Mouse (Mus musculus) stomach, postnatal 0 days (tissue): ENCODE results near the gene Ifna7.
"Not testable (repeated sequence)": the region's sequence is repeated elsewhere in the genome, so short reads cannot be mapped to it uniquely, and the experiment has no call there.

ENCODE experiments used
- CTCF ChIP-seq: IDR thresholded peaks from 2 replicates; pipeline ENCODE4 v1.5.1; 2016; ENCODE audit warnings: antibody characterized with exemption, low read depth, mild to moderate bottlenecking, moderate library complexity
- EP300 ChIP-seq: optimal IDR thresholded peaks from 2 replicates; pipeline ENCODE3; 2016; ENCODE audit warnings: antibody characterized with exemption

GRCm38 (mm10) chr4:88780320-88780719 is 35.7 kb upstream of the Ifna7 start:
- not testable (repeated sequence) for TF ChIP-seq CTCF, EP300
